Mouse (Mus musculus) embryonic facial prominence, embryonic 14.5 days (tissue): Measurements from ENCODE around the gene Olfr764-ps1. TPM values are rescaled to one million over a fixed set of nuclear protein-coding genes. Genes with fewer than 3 reads are reported as not detected.
"Not testable (repeated sequence)": the region's sequence is repeated elsewhere in the genome, so short reads cannot be mapped to it uniquely, and the experiment has no call there.

Experiments
- ATAC-seq: fragments of 200-750 bp; cut with Nextera tagmentation; 2 replicates; pipeline ENCODE4 v1.8.0; 2017; ENCODE audit warnings: low read depth, moderate number of reproducible peaks, moderate TSS enrichment
- DNase-seq: peaks from one replicate; pipeline ENCODE4 v3.0.0-alpha.2; 2015; ENCODE audit warnings: low spot score
- H3K27ac ChIP-seq: fragments of 300-500 bp; sonication (generic); replicated peaks from 2 replicates; pipeline ENCODE4 v1.5.1; 2014; ENCODE audit warnings: low read depth, mild to moderate bottlenecking, low read length, moderate library complexity
- H3K27me3 ChIP-seq: fragments of 300-500 bp; sonication (generic); replicated peaks from 2 replicates; pipeline ENCODE4 v1.6.1; 2014; ENCODE audit warnings: low read length; ENCODE audit not compliant: control insufficient read depth, insufficient read depth
- H3K36me3 ChIP-seq: fragments of 300-500 bp; sonication (generic); 2 replicates; pipeline ENCODE4 v1.6.1; 2014; ENCODE audit warnings: low read length, mixed read lengths; ENCODE audit not compliant: control insufficient read depth, insufficient read depth
- H3K4me1 ChIP-seq: fragments of 300-500 bp; sonication (generic); 2 replicates; pipeline ENCODE4 v1.6.1; 2014; ENCODE audit warnings: antibody characterized with exemption, low read length; ENCODE audit not compliant: control insufficient read depth, insufficient read depth
- H3K4me2 ChIP-seq: fragments of 300-500 bp; sonication (generic); 2 replicates; pipeline ENCODE4 v1.6.1; 2014; ENCODE audit warnings: low read depth, mild to moderate bottlenecking, low read length, moderate library complexity, mixed read lengths
- H3K4me3 ChIP-seq: fragments of 300-500 bp; sonication (generic); 2 replicates; pipeline ENCODE4 v1.5.1; 2014; ENCODE audit warnings: low read depth, mild to moderate bottlenecking, low read length
- H3K9ac ChIP-seq: fragments of 300-500 bp; sonication (generic); 2 replicates; pipeline ENCODE4 v1.6.1; 2014; ENCODE audit warnings: low read depth, mild to moderate bottlenecking, low read length, moderate library complexity, mixed read lengths
- H3K9me3 ChIP-seq: fragments of 300-500 bp; sonication (generic); 2 replicates; pipeline ENCODE4 v1.6.1; 2016; ENCODE audit warnings: low read length; ENCODE audit not compliant: control insufficient read depth
- WGBS: fragments of 180-500 bp; shearing (Covaris S2); extraction: QIAGEN DNeasy Blood & Tissue Kit; methylation state at CpG from one replicate; pipeline ENCODE4 v1.1.7; 2014; 5-methylcytosine and 5-hydroxymethylcytosine counted together
- polyA plus RNA-seq: library from polyadenylated mRNA; unstranded; fragments of >200 nt; fragmentation: Nextera tagmentation; extraction: Ambion mirVana; gene quantifications from 2 replicates; pipeline ENCODE4 v1.2.1, GENCODE M21; 2014

Gene Olfr764-ps1
- not detected in 2 replicates for polyA plus RNA-seq

DNA sequence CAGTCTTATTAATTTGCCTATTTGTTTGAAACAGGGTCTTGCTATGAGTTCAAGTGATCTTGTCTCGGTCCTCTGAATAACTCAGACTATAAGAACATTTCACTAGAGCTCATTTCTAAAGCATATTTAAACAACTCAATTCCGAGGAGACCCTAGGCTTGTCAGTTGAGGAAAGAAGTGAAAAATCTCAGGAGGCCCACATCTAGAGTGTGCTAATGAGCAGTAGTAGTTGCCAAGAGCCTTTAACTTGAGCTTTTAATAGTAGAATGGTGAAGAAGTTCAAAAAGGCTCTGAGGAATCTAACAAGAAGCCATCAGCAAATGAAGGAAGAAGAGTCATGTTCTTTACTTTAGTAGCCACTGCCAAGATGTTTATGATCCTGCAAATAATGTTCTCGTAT is at the start of gene Olfr764-ps1:
Gene Olfr764-ps1 (minus strand): TSS at position 101 of the 400 bp plus-strand sequence.
- Histone ChIP-seq H3K9ac (no peak within 1 kb of the TSS), H3K36me3 (no peaks in the 10 kb centered on the region), H3K9me3 (no peaks in the 10 kb centered on the region), H3K27ac (no peak within 1 kb of the TSS), H3K4me1 (no peaks in the 10 kb centered on the region), H3K27me3 (no peaks in the 10 kb centered on the region), H3K4me3 (no peak within 1 kb of the TSS), H3K4me2 (no peak within 1 kb of the TSS)
- 78% methylated on average over 3 of the region's 3 CpGs for WGBS
- ATAC-seq (no peak), DNase-seq (no peak)

DNA sequence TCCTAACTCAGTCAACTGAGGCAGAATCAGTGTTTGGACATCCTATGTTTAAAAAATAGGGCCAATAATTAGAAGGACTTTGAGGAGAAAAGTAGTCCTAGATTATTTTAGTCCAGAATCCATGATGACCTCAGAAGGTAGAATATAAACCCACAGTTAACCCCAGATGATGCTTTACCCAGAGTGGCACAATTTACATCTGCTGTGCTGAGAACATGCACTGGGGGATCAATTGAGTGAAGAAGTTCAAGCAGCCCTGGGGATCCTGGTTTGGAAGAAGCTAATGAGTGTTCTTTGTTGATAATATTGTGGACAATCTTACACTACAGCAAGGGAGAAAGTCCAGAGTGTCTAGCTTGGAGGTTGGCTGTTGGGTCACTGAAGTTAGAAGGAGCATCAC is 43.1 kb upstream of the Olfr764-ps1 start, which contains the start of gene Olfr767:
Gene Olfr767 (minus strand): TSS at position 101 of the 400 bp plus-strand sequence.
- not testable (repeated sequence) for H3K9me3 ChIP-seq, H3K4me1 ChIP-seq, H3K27ac ChIP-seq, H3K4me2 ChIP-seq, DNase-seq, H3K9ac ChIP-seq, H3K36me3 ChIP-seq, ATAC-seq, H3K27me3 ChIP-seq, H3K4me3 ChIP-seq

DNA sequence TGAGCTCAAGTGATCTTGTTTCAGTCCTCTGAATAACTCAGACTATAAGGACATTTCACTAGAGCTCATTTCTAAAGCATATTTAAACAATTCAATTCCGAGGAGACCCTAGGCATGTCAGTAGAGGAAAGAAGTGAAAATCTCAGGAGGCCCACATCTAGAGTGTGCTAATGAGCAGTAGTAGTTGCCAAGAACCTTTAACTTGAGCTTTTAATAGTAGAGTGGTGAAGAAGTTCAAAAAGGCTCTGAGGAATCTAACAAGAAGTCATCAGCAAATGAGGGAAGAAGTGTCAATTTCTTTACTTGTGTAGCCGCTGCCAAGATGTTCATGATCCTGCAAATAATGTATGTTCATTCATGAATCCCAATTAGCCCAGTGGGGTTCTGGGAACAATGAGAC is 29.2 kb upstream of the Olfr764-ps1 start, which contains the start of gene Olfr766-ps1:
Gene Olfr766-ps1 (minus strand): TSS at position 101 of the 400 bp plus-strand sequence.
- 79% methylated on average over 2 of the region's 2 CpGs for WGBS
- ATAC-seq: no peak

DNA sequence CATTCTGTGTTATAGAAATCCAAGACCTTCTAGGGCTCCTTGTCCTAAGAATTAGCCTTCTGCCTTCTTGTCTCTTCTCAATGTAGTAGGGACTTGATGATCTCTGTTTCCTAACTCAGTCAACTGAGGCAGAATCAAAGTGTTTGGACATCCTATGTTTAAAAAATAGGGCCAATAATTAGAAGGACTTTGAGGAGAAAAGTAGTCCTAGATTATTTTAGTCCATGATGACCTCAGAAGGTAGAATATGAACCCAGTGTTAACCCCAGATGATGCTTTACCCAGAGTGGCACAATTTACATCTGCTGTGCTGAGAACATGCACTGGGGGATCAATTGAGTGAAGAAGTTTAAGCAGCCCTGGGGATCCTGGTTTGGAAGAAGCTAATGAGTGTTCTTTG is 10.2 kb upstream of the Olfr764-ps1 start, which contains the start of gene Olfr765:
Gene Olfr765 (minus strand): TSS at position 101 of the 400 bp plus-strand sequence.
- not testable (repeated sequence) for H3K27me3 ChIP-seq, H3K36me3 ChIP-seq, H3K4me1 ChIP-seq, DNase-seq, H3K4me2 ChIP-seq, H3K27ac ChIP-seq, H3K9me3 ChIP-seq, H3K9ac ChIP-seq, ATAC-seq, H3K4me3 ChIP-seq

More for the DNA sequence above, 29.2 kb upstream of the Olfr764-ps1 start, which contains the start of gene Olfr766-ps1:
- no peaks in the 10 kb centered on the region for H3K27me3 ChIP-seq
- no peak within 1 kb of the TSS for H3K27ac ChIP-seq
- H3K36me3 ChIP-seq: no peaks in the 10 kb centered on the region
- no peaks in the 10 kb centered on the region for H3K9me3 ChIP-seq
- H3K4me2 ChIP-seq: no peak within 1 kb of the TSS
- peak; percentile 1 for DNase-seq
- no peak within 1 kb of the TSS for H3K9ac ChIP-seq
- H3K4me3 ChIP-seq: no peak within 1 kb of the TSS
- H3K4me1 ChIP-seq: no peaks in the 10 kb centered on the region

DNA sequence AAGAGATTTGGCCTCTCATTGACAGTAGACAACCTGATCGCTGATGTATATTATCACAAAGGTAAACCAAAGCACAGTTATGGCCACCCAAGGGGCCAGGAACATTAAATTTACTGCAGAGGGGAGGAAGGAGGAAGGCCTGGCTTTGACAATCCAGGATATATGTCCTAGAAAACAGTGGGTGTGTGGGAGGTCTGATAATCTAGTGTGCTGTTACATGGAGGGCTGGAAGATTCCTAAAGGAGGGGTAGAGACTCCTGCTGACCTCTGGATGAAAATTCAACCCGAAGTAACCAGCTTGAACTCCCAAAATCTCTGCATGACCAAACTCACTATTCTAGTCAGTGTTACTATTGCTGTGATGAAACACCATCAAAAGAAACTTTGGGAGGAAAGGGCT is 11.4 kb downstream of the Olfr764-ps1 start:
- H3K4me2 ChIP-seq: no peak overlapping the region
- H3K27me3 ChIP-seq: no peaks in the 10 kb centered on the region
- H3K27ac ChIP-seq: no peak overlapping the region
- no peaks in the 10 kb centered on the region for H3K4me1 ChIP-seq
- no peak overlapping the region for H3K4me3 ChIP-seq
- no peaks in the 10 kb centered on the region for H3K36me3 ChIP-seq
- DNase-seq (no peak), ATAC-seq (no peak)
- H3K9ac ChIP-seq: no peak overlapping the region
- H3K9me3 ChIP-seq: no peaks in the 10 kb centered on the region
- WGBS: 85% methylated on average over 2 of the region's 2 CpGs

DNA sequence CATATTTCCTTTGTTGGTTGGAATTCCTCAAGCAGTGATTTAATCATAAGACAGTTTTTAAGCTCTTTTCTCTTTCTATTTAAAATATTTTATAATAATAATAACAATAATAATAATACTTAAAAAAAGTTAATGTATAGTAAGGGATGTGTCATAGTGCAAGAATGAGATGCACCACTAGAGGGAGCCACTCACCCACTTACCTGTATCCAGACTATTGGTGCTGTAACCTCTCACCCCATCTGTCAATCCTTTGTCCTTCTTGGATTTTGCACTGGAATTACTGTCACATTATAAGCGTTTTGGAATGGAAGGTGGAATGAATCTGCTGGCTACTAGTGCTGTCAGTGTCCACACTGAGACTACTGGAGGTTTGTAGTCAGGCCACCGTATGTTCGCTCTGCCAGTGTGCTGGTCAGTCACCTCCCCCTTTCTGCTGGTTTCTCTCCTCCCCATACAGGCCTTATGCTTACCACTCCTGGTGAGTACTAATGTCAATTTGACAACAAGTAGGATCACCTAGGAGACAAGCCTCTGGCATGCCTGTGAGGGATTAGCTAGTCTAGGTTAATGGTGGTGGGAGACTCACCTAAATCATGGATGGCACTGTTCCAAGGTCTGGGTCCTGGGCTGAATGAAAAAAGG is 13.6 kb downstream of the Olfr764-ps1 start:
- H3K27ac ChIP-seq: no peak overlapping the region
- H3K9me3 ChIP-seq: no peaks in the 10 kb centered on the region
- no peak overlapping the region for H3K4me3 ChIP-seq
- WGBS: 59% methylated on average over 3 of the region's 3 CpGs
- DNase-seq (peak; percentile 45), ATAC-seq (no peak)
- no peaks in the 10 kb centered on the region for H3K4me1 ChIP-seq
- no peaks in the 10 kb centered on the region for H3K27me3 ChIP-seq
- H3K36me3 ChIP-seq: no peaks in the 10 kb centered on the region
- H3K4me2 ChIP-seq: no peak overlapping the region
- no peak overlapping the region for H3K9ac ChIP-seq

DNA sequence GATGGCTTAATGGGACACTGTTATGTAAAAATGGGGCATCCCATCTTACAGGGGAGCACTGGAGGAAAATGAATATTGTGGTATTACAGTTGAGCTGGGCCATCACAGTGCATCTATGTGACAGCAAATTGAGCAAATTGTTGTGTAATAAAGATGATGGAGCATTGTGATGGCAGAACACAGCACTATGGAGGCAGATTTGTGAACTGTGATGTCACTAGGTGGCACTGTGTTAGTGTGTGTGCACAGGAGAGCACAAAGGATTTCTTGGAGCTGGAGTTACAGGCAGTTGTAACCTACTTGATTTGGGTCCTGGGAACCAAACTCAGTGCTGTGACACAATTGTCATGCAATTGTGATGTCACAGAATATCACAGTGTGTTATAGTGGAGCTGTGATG is 16.4 kb downstream of the Olfr764-ps1 start:
- Histone ChIP-seq H3K4me3 (no peak overlapping the region), H3K27me3 (no peaks in the 10 kb centered on the region), H3K4me1 (no peaks in the 10 kb centered on the region), H3K4me2 (no peak overlapping the region), H3K9ac (no peak overlapping the region), H3K27ac (no peak overlapping the region), H3K9me3 (no peaks in the 10 kb centered on the region), H3K36me3 (no peaks in the 10 kb centered on the region)
- no peak for DNase-seq
- ATAC-seq: no peak

DNA sequence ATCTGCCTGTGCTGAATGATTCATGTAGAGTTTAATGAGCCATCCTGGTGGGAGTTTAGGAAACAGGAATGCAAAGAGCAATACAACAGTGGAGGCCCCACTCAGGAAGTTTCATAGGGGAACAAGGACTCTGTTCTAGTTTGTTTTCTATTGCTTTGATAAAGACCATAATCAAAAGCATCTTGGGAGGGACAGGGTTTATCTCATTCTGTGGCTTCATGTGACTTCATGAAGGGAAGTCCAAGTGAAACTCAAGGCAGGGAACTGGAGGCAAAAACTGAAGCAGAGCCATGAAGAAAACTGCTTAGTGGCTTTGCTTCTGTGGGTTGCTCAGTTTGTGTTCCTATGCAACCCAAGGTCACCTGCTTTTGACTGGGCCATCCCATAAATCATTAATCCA is 25.2 kb downstream of the Olfr764-ps1 start:
- H3K9ac ChIP-seq: no peak overlapping the region
- no peak overlapping the region for H3K4me2 ChIP-seq
- H3K9me3 ChIP-seq: no peaks in the 10 kb centered on the region
- ATAC-seq: no peak
- DNase-seq: no peak
- no peaks in the 10 kb centered on the region for H3K36me3 ChIP-seq
- H3K27me3 ChIP-seq: no peaks in the 10 kb centered on the region
- no peak overlapping the region for H3K4me3 ChIP-seq
- no peaks in the 10 kb centered on the region for H3K4me1 ChIP-seq
- no peak overlapping the region for H3K27ac ChIP-seq

DNA sequence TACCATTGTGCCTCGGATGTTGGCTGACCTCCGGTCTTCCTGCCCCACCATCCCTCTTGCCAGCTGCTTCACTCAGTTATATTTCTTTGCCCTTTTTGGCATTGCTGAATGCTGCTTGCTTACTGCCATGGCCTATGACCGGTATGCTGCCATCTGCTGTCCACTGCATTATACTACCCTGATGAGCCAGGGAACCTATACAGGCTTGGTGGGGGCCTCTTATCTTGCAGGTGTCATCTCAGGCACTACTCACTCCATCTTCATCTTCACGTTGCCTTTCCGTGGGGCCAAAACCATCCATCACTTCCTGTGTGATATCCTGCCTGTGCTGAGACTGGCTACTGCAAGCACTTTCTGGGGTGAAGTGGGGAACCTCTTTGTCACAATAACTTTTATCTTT is 28.2 kb downstream of the Olfr764-ps1 start:
- DNase-seq, H3K4me1 ChIP-seq, ATAC-seq, H3K27me3 ChIP-seq, H3K36me3 ChIP-seq, H3K4me2 ChIP-seq, H3K4me3 ChIP-seq, H3K9me3 ChIP-seq, H3K27ac ChIP-seq, H3K9ac ChIP-seq: not testable (repeated sequence)
- WGBS: 52% methylated on average over 2 of the region's 5 CpGs
